Mouse (Mus musculus): ENCODE data around the gene Olfr1264. TPM values are rescaled to one million over a fixed set of nuclear protein-coding genes. Genes with fewer than 3 reads are reported as not detected.

The Olfr1264 gene
- polyA plus RNA-seq, 1 experiment = not detected

- Histone ChIP-seq H3K4me1 (replicated peaks; ENCODE audit: control insufficient read depth, insufficient read depth, low read length) (no peaks in the 10 kb centered on the region), H3K36me3 (ENCODE audit: control insufficient read depth, insufficient read depth, low read length) (no peaks in the 10 kb centered on the region), H3K27ac (ENCODE audit: control insufficient read depth, insufficient read depth, low read length) (no peak overlapping the region), H3K27me3 (ENCODE audit: control insufficient read depth, insufficient read depth, low read length) (no peaks in the 10 kb centered on the region), H3K4me3 (ENCODE audit: control insufficient read depth, insufficient read depth, low read length) (no peak overlapping the region)
- DNase-seq = no peak
- 87% methylated on average over 2 of the region's 2 CpGs for WGBS
- TF ChIP-seq CTCF (IDR thresholded peaks at IDR 0.05; ENCODE audit: borderline replicate concordance, control insufficient read depth, extremely low read depth, insufficient read depth, low read length, poor library complexity) = no peak
- TF ChIP-seq POLR2A (IDR thresholded peaks at IDR 0.05; ENCODE audit: control insufficient read depth, extremely low read depth, insufficient read depth, low read length, poor library complexity) = no peak
These were observed 47.7 kb downstream of the Olfr1264 start for GRCm38 (mm10) chr2:89977709-89978108.

GRCm38 (mm10) chr2:89974184-89974583 is 51.2 kb downstream of the Olfr1264 start, which contains the start of gene Olfr1260:
Gene Olfr1260, plus strand, starts transcription at chr2:89974340.
- no peak for DNase-seq
- H3K27me3 ChIP-seq (ENCODE audit: control insufficient read depth, insufficient read depth, low read length) = no peaks in the 10 kb centered on the region
- no peak for TF ChIP-seq POLR2A (IDR thresholded peaks at IDR 0.05; ENCODE audit: control insufficient read depth, extremely low read depth, insufficient read depth, low read length, poor library complexity)
- no peak for TF ChIP-seq CTCF (IDR thresholded peaks at IDR 0.05; ENCODE audit: borderline replicate concordance, control insufficient read depth, extremely low read depth, insufficient read depth, low read length, poor library complexity)
- 78% methylated on average over 2 of the region's 2 CpGs for WGBS
- no peaks in the 10 kb centered on the region for H3K36me3 ChIP-seq (ENCODE audit: control insufficient read depth, insufficient read depth, low read length)
- H3K4me3 ChIP-seq (ENCODE audit: control insufficient read depth, insufficient read depth, low read length) = no peak within 1 kb of the TSS
- no peak within 1 kb of the TSS for H3K27ac ChIP-seq (ENCODE audit: control insufficient read depth, insufficient read depth, low read length)
- no peaks in the 10 kb centered on the region for H3K4me1 ChIP-seq (replicated peaks; ENCODE audit: control insufficient read depth, insufficient read depth, low read length)

Other genes with a start within 250 kb of the Olfr1264 start
- not detected in 2 replicates for gene Olfr1254, start 232.0 kb downstream of the Olfr1264 start, polyA plus RNA-seq (2012; rRNA removed)
- not detected in 2 replicates for gene Olfr1255, start 213.5 kb downstream of the Olfr1264 start, polyA plus RNA-seq (2012; rRNA removed)
- not detected in 2 replicates for gene Olfr1256, start 184.0 kb downstream of the Olfr1264 start, polyA plus RNA-seq (2012; rRNA removed)
- not detected in 2 replicates for gene Olfr48, start 177.4 kb downstream of the Olfr1264 start, polyA plus RNA-seq (2012; rRNA removed)
- not detected in 2 replicates for gene Olfr1257, start 147.1 kb downstream of the Olfr1264 start, polyA plus RNA-seq (2012; rRNA removed)
- gene Olfr1258, start 98.3 kb downstream of the Olfr1264 start, polyA plus RNA-seq (2012; rRNA removed) = not detected in 2 replicates
- not detected in 2 replicates for gene Olfr1259, start 76.9 kb downstream of the Olfr1264 start, polyA plus RNA-seq (2012; rRNA removed)
- not detected in 2 replicates for gene Olfr1260, start 51.2 kb downstream of the Olfr1264 start, polyA plus RNA-seq (2012; rRNA removed)
- not detected in 2 replicates for gene Olfr1261, start 34.4 kb downstream of the Olfr1264 start, polyA plus RNA-seq (2012; rRNA removed)
- not detected in 2 replicates for gene Olfr1262, start 25.4 kb downstream of the Olfr1264 start, polyA plus RNA-seq (2012; rRNA removed)
- gene Olfr1263, start 13.4 kb downstream of the Olfr1264 start, polyA plus RNA-seq (2012; rRNA removed) = not detected in 2 replicates
- gene Olfr1265, start 9.8 kb upstream of the Olfr1264 start, polyA plus RNA-seq (2012; rRNA removed) = not detected in 2 replicates
- not detected in 2 replicates for gene Olfr140, start 38.0 kb upstream of the Olfr1264 start, polyA plus RNA-seq (2012; rRNA removed)
- gene Olfr1269, start 95.8 kb upstream of the Olfr1264 start, polyA plus RNA-seq (2012; rRNA removed) = not detected in 2 replicates
- gene Olfr32, start 116.7 kb upstream of the Olfr1264 start, polyA plus RNA-seq (2012; rRNA removed) = not detected in 2 replicates
- not detected in 2 replicates for gene Olfr1270, start 127.5 kb upstream of the Olfr1264 start, polyA plus RNA-seq (2012; rRNA removed)
- not detected in 2 replicates for gene Olfr1506, start 198.9 kb upstream of the Olfr1264 start, polyA plus RNA-seq (2012; rRNA removed)
- gene Olfr142, start 232.0 kb upstream of the Olfr1264 start, polyA plus RNA-seq (2012; rRNA removed) = not detected in 2 replicates
- gene Olfr1271, start 245.5 kb upstream of the Olfr1264 start, polyA plus RNA-seq (2012; rRNA removed) = not detected in 2 replicates

All from thymus, adult 2 months (tissue).